Mouse (Mus musculus) limb, embryonic 11.5 days (tissue): Measurements from ENCODE around the gene 2510009E07Rik. TPM values are rescaled to one million over a fixed set of nuclear protein-coding genes. Genes with fewer than 3 reads are reported as not detected.

Source experiments
- ATAC-seq: fragments of 200-750 bp; cut with Nextera tagmentation; 2 replicates; pipeline ENCODE4 v1.8.0; 2017; ENCODE audit warnings: low read depth; ENCODE audit not compliant: insufficient number of reproducible peaks, low FRiP score, low TSS enrichment
- DNase-seq: peaks from one replicate; pipeline ENCODE4 v3.0.0-alpha.2; 2015; ENCODE audit warnings: low spot score
- H3K27ac ChIP-seq: fragments of 300-500 bp; sonication (generic); replicated peaks from 2 replicates; pipeline ENCODE4 v1.5.1; 2014; ENCODE audit warnings: low read depth, mild to moderate bottlenecking, low read length
- H3K27me3 ChIP-seq: fragments of 300-500 bp; sonication (generic); 2 replicates; pipeline ENCODE4 v1.6.1; 2014; ENCODE audit warnings: mild to moderate bottlenecking, low read length, mixed read lengths; ENCODE audit not compliant: control insufficient read depth, insufficient read depth
- H3K36me3 ChIP-seq: fragments of 300-500 bp; sonication (generic); 2 replicates; pipeline ENCODE4 v1.6.1; 2014; ENCODE audit warnings: mild to moderate bottlenecking, low read length, moderate library complexity, mixed read lengths; ENCODE audit not compliant: control insufficient read depth, insufficient read depth
- H3K4me1 ChIP-seq: fragments of 300-500 bp; sonication (generic); 2 replicates; pipeline ENCODE4 v1.6.1; 2014; ENCODE audit warnings: low read length, mixed read lengths; ENCODE audit not compliant: control insufficient read depth, insufficient read depth
- H3K4me2 ChIP-seq: fragments of 300-500 bp; sonication (generic); 2 replicates; pipeline ENCODE4 v1.6.1; 2014; ENCODE audit warnings: low read depth, mild to moderate bottlenecking, moderate library complexity; ENCODE audit not compliant: severe bottlenecking
- H3K4me3 ChIP-seq: fragments of 300-500 bp; sonication (generic); 2 replicates; pipeline ENCODE4 v1.5.1; 2014; ENCODE audit warnings: low read depth, low read length
- H3K9ac ChIP-seq: fragments of 300-500 bp; sonication (generic); 2 replicates; pipeline ENCODE4 v1.6.1; 2014; ENCODE audit warnings: mild to moderate bottlenecking, low read length
- H3K9me3 ChIP-seq: fragments of 300-500 bp; sonication (generic); 2 replicates; pipeline ENCODE4 v1.6.1; 2016; ENCODE audit warnings: low read length; ENCODE audit not compliant: control insufficient read depth
- WGBS: fragments of 180-500 bp; shearing (Covaris S2); extraction: QIAGEN DNeasy Blood & Tissue Kit; methylation state at CpG from one replicate; pipeline ENCODE4 v1.1.7; 2014; 5-methylcytosine and 5-hydroxymethylcytosine counted together
- polyA plus RNA-seq: library from polyadenylated mRNA; unstranded; fragments of >200 nt; fragmentation: Nextera tagmentation; extraction: Ambion mirVana; gene quantifications from 2 replicates; pipeline ENCODE4 v1.2.1, GENCODE M21; 2014

Gene 2510009E07Rik
- polyA plus RNA-seq, 1 experiment from 2014 or later = 8.2 TPM

GRCm38 (mm10) chr16:21648800-21649199 lies 45.7 kb downstream of the 2510009E07Rik start:
- Histone ChIP-seq H3K27me3 (no peaks in the 10 kb centered on the region), H3K9me3 (no peaks in the 10 kb centered on the region), H3K36me3 (no peaks in the 10 kb centered on the region), H3K4me1 (0 out of 2 replicates have a peak, but pooled peaks cover 4% of the 10 kb centered on the region), H3K4me2 (no peak overlapping the region), H3K9ac (no peak overlapping the region), H3K4me3 (no peak overlapping the region), H3K27ac (no peak overlapping the region)
- DNase-seq = no peak
- 85% methylated on average over 4 of the region's 4 CpGs for WGBS
- no peak for ATAC-seq

GRCm38 (mm10) chr16:21646496-21646895 lies 48.0 kb downstream of the 2510009E07Rik start:
- Histone ChIP-seq H3K4me3 (no peak overlapping the region), H3K4me1 (0 out of 2 replicates have a peak, but pooled peaks cover 4% of the 10 kb centered on the region), H3K27me3 (no peaks in the 10 kb centered on the region), H3K9ac (no peak overlapping the region), H3K9me3 (no peaks in the 10 kb centered on the region), H3K36me3 (no peaks in the 10 kb centered on the region), H3K4me2 (no peak overlapping the region), H3K27ac (no peak overlapping the region)
- ATAC-seq (no peak), DNase-seq (no peak)
- WGBS = 57% methylated on average over 3 of the region's 3 CpGs

- Histone ChIP-seq H3K9ac (no peak overlapping the region), H3K27ac (no peak overlapping the region), H3K4me1 (0 out of 2 replicates have a peak, but pooled peaks cover 4% of the 10 kb centered on the region), H3K4me3 (no peak overlapping the region), H3K27me3 (no peaks in the 10 kb centered on the region), H3K4me2 (no peak overlapping the region), H3K36me3 (no peaks in the 10 kb centered on the region), H3K9me3 (no peaks in the 10 kb centered on the region)
- DNase-seq (no peak), ATAC-seq (no peak)
- 86% methylated on average over 3 of the region's 3 CpGs for WGBS
Observed at GRCm38 (mm10) chr16:21645915-21646314, 48.5 kb downstream of the 2510009E07Rik start.

- no peak overlapping the region for H3K4me3 ChIP-seq
- no peak overlapping the region for H3K4me2 ChIP-seq
- 0 out of 2 replicates have a peak, but pooled peaks cover 4% of the 10 kb centered on the region for H3K4me1 ChIP-seq
- 76% methylated on average over 3 of the region's 3 CpGs for WGBS
- H3K9ac ChIP-seq = no peak overlapping the region
- no peaks in the 10 kb centered on the region for H3K27me3 ChIP-seq
- no peaks in the 10 kb centered on the region for H3K36me3 ChIP-seq
- H3K9me3 ChIP-seq = no peaks in the 10 kb centered on the region
- DNase-seq (no peak), ATAC-seq (no peak)
- no peak overlapping the region for H3K27ac ChIP-seq
Observed at GRCm38 (mm10) chr16:21644574-21644973, 49.9 kb downstream of the 2510009E07Rik start.

- H3K4me1 ChIP-seq = 0 out of 2 replicates have a peak, but pooled peaks cover 4% of the 10 kb centered on the region
Observed at GRCm38 (mm10) chr16:21644066-21644561, 50.4 kb downstream of the 2510009E07Rik start.

GRCm38 (mm10) chr16:21643621-21644041 lies 50.8 kb downstream of the 2510009E07Rik start:
- Histone ChIP-seq H3K9me3 (no peaks in the 10 kb centered on the region; the same call in 1 of the 2 replicates), H3K27me3 (no peaks in the 10 kb centered on the region), H3K27ac (no peak overlapping the region), H3K4me3 (no peak overlapping the region), H3K4me2 (peak overlapping the region; percentile 17; the same call in 1 of the 2 replicates), H3K36me3 (no peaks in the 10 kb centered on the region), H3K9ac (peak overlapping the region; percentile 40; the same call in 1 of the 2 replicates), H3K4me1 (0 out of 2 replicates have a peak, but pooled peaks cover 4% of the 10 kb centered on the region)
- ATAC-seq (no peak), DNase-seq (no peak)
- 86% methylated on average over 2 of the region's 2 CpGs for WGBS

More at GRCm38 (mm10) chr16:21644066-21644561, 50.4 kb downstream of the 2510009E07Rik start:
- Histone ChIP-seq H3K36me3 (no peaks in the 10 kb centered on the region), H3K27me3 (no peaks in the 10 kb centered on the region), H3K9ac (peak overlapping the region; percentile 40; the same call in 1 of the 2 replicates), H3K27ac (no peak overlapping the region), H3K4me3 (no peak overlapping the region), H3K4me2 (peak overlapping the region; percentile 17; the same call in 1 of the 2 replicates), H3K9me3 (no peaks in the 10 kb centered on the region)
- 37% methylated on average over 17 of the region's 17 CpGs for WGBS
- ATAC-seq (peak; percentile 70; the same call in 1 of the 2 replicates), DNase-seq (peak; percentile 39)

- 0 out of 2 replicates have a peak, but pooled peaks cover 4% of the 10 kb centered on the region for H3K4me1 ChIP-seq
- H3K27me3 ChIP-seq = no peaks in the 10 kb centered on the region
- H3K4me3 ChIP-seq = no peak overlapping the region
- H3K36me3 ChIP-seq = no peaks in the 10 kb centered on the region
- no peak overlapping the region for H3K9ac ChIP-seq
- DNase-seq (no peak), ATAC-seq (no peak)
- WGBS = 93% methylated on average over 5 of the region's 5 CpGs
- no peak overlapping the region for H3K4me2 ChIP-seq
- H3K9me3 ChIP-seq = no peaks in the 10 kb centered on the region; the same call in 1 of the 2 replicates
- H3K27ac ChIP-seq = no peak overlapping the region
Observed at GRCm38 (mm10) chr16:21642906-21643305, 51.6 kb downstream of the 2510009E07Rik start.

GRCm38 (mm10) chr16:21641944-21642343 lies 52.5 kb downstream of the 2510009E07Rik start:
- H3K9ac ChIP-seq = no peak overlapping the region
- no peak overlapping the region; the same call in 1 of the 2 replicates for H3K27ac ChIP-seq
- H3K4me1 ChIP-seq = 0 out of 2 replicates have a peak, but pooled peaks cover 4% of the 10 kb centered on the region
- no peak for ATAC-seq
- whole genome bisulfite sequencing = 71% methylated on average over 3 of the region's 3 CpGs
- no peaks in the 10 kb centered on the region; the same call in 1 of the 2 replicates for H3K9me3 ChIP-seq
- H3K36me3 ChIP-seq = no peaks in the 10 kb centered on the region
- DNase-seq = no peak
- no peak overlapping the region for H3K4me3 ChIP-seq
- no peak overlapping the region for H3K4me2 ChIP-seq
- H3K27me3 ChIP-seq = no peaks in the 10 kb centered on the region
